Mouse (Mus musculus) thymus, adult 2 months (tissue): ENCODE results near the gene Vmn1r218.
"Not testable (repeated sequence)": the region's sequence is repeated elsewhere in the genome, so short reads cannot be mapped to it uniquely, and the experiment has no call there.

Experiments used
- CTCF ChIP-seq: fragments of 200-500 bp; IDR thresholded peaks from 2 replicates; pipeline ENCODE4 v1.5.1; 2012; ENCODE audit warnings: mild to moderate bottlenecking, control low read depth, low read length, moderate library complexity, borderline replicate concordance; ENCODE audit not compliant: control insufficient read depth, poor library complexity, insufficient read depth; ENCODE audit errors: extremely low read depth
- POLR2A ChIP-seq: fragments of 200-500 bp; IDR thresholded peaks from 2 replicates; pipeline ENCODE4 v1.6.1; 2012; ENCODE audit warnings: mild to moderate bottlenecking, low read length, control low read depth, moderate library complexity; ENCODE audit not compliant: control insufficient read depth, poor library complexity, insufficient read depth; ENCODE audit errors: extremely low read depth

GRCm38 (mm10) chr13:23166471-23166870 lies 33.5 kb downstream of the Vmn1r218 start:
- not testable (repeated sequence) for TF ChIP-seq CTCF, POLR2A
